In genomic region chr2:49451637-49452211, GRCm38 (mm10) we compare ENCODE assay signal across 8 mouse cellular contexts. TPM values are rescaled to one million over a fixed set of nuclear protein-coding genes. Genes with fewer than 3 reads are reported as not detected.
DNase-seq lines count a peak whose midpoint lies in the region; ATAC-seq and TF ChIP-seq lines count a peak whose summit lies in the region.

No protein-coding gene starts in this region.

- H3K4me3 ChIP-seq in CH12.LX (replicated peaks in 1 of 3; ENCODE audit: low read depth in 2 of 3, low read length in 2 of 3, poor library complexity in 1 of 3), result peak overlapping the region; percentile 84 to 95 (median 94)
- peak overlapping the region; percentile 97 for H3K4me3 ChIP-seq in forebrain, embryonic 10.5 days
- peak overlapping the region; percentile 79 for H3K4me3 ChIP-seq in heart, embryonic 15.5 days
- H3K4me3 ChIP-seq in liver, embryonic 14.5 days (ENCODE audit: insufficient read depth in 1 of 2, low read depth in 2 of 2, low read length in 2 of 2), result peak overlapping the region; percentile 92 to 98
- H3K4me3 ChIP-seq in neural tube, embryonic 13.5 days, result peak overlapping the region; percentile 91
- peak overlapping the region; percentile 91 for H3K4me3 ChIP-seq in testis, adult 2 months (ENCODE audit: control insufficient read depth, low read depth, low read length)

- DNase-seq in CH12.LX (ENCODE audit: extremely low read depth), result peak; percentile 86
- DNase-seq in c-Kit-positive CD71-negative TER-119-negative erythroid progenitor cells, embryonic 14.5 days (ENCODE audit: low read depth), result peak; percentile 74
- peak; percentile 92 for DNase-seq in forebrain, embryonic 10.5 days (ENCODE audit: extremely low spot score, low spot score)
- peak; percentile 89 to 94 for DNase-seq in kidney, postnatal 25 days
- peak; percentile 75 to 82 (median 80) for DNase-seq in liver, embryonic 14.5 days (ENCODE audit: low read depth in 3 of 3, low spot score in 3 of 3)

- H3K79me2 ChIP-seq in CH12.LX (replicated peaks; ENCODE audit: control insufficient read depth, extremely low read depth, insufficient read depth, poor library complexity, severe bottlenecking), result peaks cover 33% of the 10 kb centered on the region

- peak overlapping the region; percentile 90 for H3K27ac ChIP-seq in CH12.LX (ENCODE audit: insufficient read depth, low read depth)
- peak overlapping the region; percentile 100 for H3K27ac ChIP-seq in forebrain, embryonic 10.5 days
- peak overlapping the region; percentile 99 for H3K27ac ChIP-seq in heart, embryonic 15.5 days
- peak overlapping the region; percentile 93 for H3K27ac ChIP-seq in liver, embryonic 14.5 days
- peak overlapping the region; percentile 100 for H3K27ac ChIP-seq in neural tube, embryonic 13.5 days (replicated peaks)
- peak overlapping the region; percentile 91 for H3K27ac ChIP-seq in testis, adult 2 months (ENCODE audit: control insufficient read depth, insufficient read depth, low read depth, low read length)

- dilution Hi-C loops in CH12.LX (cut with MboI; ENCODE audit: extremely low pct_ligation_motif_present, extremely low pct_unique_long_range_greater_than_20kb, low sequenced_read_pairs), result no loop called here

- under 1% methylated on average over 47 of the region's 64 CpGs for WGBS in forebrain, embryonic 10.5 days
- WGBS in heart, embryonic 15.5 days, result under 1% methylated on average over 38 of the region's 64 CpGs
- WGBS in liver, embryonic 14.5 days (ENCODE audit: insufficient replicate concordance), result under 1% methylated on average over 32 of the region's 64 CpGs
- WGBS in neural tube, embryonic 13.5 days, result 1% methylated on average over 47 of the region's 64 CpGs

- no peak for TF ChIP-seq CTCF in CH12.LX (conservative IDR thresholded peaks at IDR 0.05 in 1 of 2, IDR thresholded peaks at IDR 0.05 in 1 of 2; ENCODE audit: low read depth in 2 of 2, low read length in 2 of 2)
- TF ChIP-seq CTCF in liver, embryonic 14.5 days (IDR thresholded peaks at IDR 0.05; ENCODE audit: low read depth), result no peak
- no peak for TF ChIP-seq CTCF in testis, adult 2 months (IDR thresholded peaks at IDR 0.05; ENCODE audit: control insufficient read depth, insufficient read depth, insufficient replicate concordance, low read depth, low read length)

- H3K36me3 ChIP-seq in CH12.LX (replicated peaks in 1 of 2; ENCODE audit: control insufficient read depth in 1 of 2, insufficient read depth in 1 of 2, low read length in 1 of 2), result no peaks in the 10 kb centered on the region
- no peaks in the 10 kb centered on the region for H3K36me3 ChIP-seq in forebrain, embryonic 10.5 days (replicated peaks)
- H3K36me3 ChIP-seq in heart, embryonic 15.5 days, result no peaks in the 10 kb centered on the region
- no peaks in the 10 kb centered on the region for H3K36me3 ChIP-seq in liver, embryonic 14.5 days (replicated peaks; ENCODE audit: control insufficient read depth, insufficient read depth, low read depth)
- H3K36me3 ChIP-seq in neural tube, embryonic 13.5 days, result no peaks in the 10 kb centered on the region
- H3K36me3 ChIP-seq in testis, adult 2 months (ENCODE audit: control insufficient read depth, insufficient read depth, low read length), result no peaks in the 10 kb centered on the region

- TF ChIP-seq POLR2A in CH12.LX (IDR thresholded peaks at IDR 0.05; ENCODE audit: low read depth, low read length), result 0 out of 2 replicates have a peak, but pooled peaks have one; percentile 44
- no peak; the same call in 1 of the 2 replicates for TF ChIP-seq POLR2A in testis, adult 2 months (IDR thresholded peaks at IDR 0.05; ENCODE audit: control insufficient read depth, low read depth, low read length)

- H3K9ac ChIP-seq in CH12.LX (ENCODE audit: insufficient read depth, low read depth), result peak overlapping the region; percentile 99
- H3K9ac ChIP-seq in heart, embryonic 15.5 days, result peak overlapping the region; percentile 94
- H3K9ac ChIP-seq in liver, embryonic 14.5 days (replicated peaks), result peak overlapping the region; percentile 95
- H3K9ac ChIP-seq in neural tube, embryonic 13.5 days, result peak overlapping the region; percentile 98

- TF ChIP-seq EP300 in CH12.LX (IDR thresholded peaks at IDR 0.05; ENCODE audit: low read length), result no peak
- TF ChIP-seq EP300 in liver, embryonic 14.5 days (IDR thresholded peaks at IDR 0.05; ENCODE audit: low read depth), result peak; percentile 70; the same call in 1 of the 2 replicates

- H3K9me3 ChIP-seq in CH12.LX (replicated peaks; ENCODE audit: low read length), result no peaks in the 10 kb centered on the region
- H3K9me3 ChIP-seq in forebrain, embryonic 10.5 days, result no peaks in the 10 kb centered on the region
- no peaks in the 10 kb centered on the region for H3K9me3 ChIP-seq in heart, embryonic 15.5 days (replicated peaks)
- H3K9me3 ChIP-seq in liver, embryonic 14.5 days (ENCODE audit: control insufficient read depth, low read length), result no peaks in the 10 kb centered on the region
- no peaks in the 10 kb centered on the region for H3K9me3 ChIP-seq in neural tube, embryonic 13.5 days

- H3K4me2 ChIP-seq in CH12.LX (ENCODE audit: insufficient read depth, low read depth, poor library complexity, severe bottlenecking), result no peak overlapping the region
- H3K4me2 ChIP-seq in heart, embryonic 15.5 days, result peak overlapping the region; percentile 90
- peak overlapping the region; percentile 94 for H3K4me2 ChIP-seq in liver, embryonic 14.5 days (ENCODE audit: low read depth)
- peak overlapping the region; percentile 68 for H3K4me2 ChIP-seq in neural tube, embryonic 13.5 days

- ATAC-seq in heart, embryonic 15.5 days (replicated peaks; ENCODE audit: insufficient number of reproducible peaks, insufficient read depth, low FRiP score, low read depth), result peak; percentile 89
- ATAC-seq in liver, embryonic 14.5 days (ENCODE audit: insufficient read depth), result peak; percentile 81
- ATAC-seq in neural tube, embryonic 13.5 days (ENCODE audit: low read depth), result peak; percentile 90

- peaks cover 0 to 16% of the 10 kb centered on the region in 2 experiments; a peak in 2 of 4 replicates for H3K4me1 ChIP-seq in CH12.LX (ENCODE audit: control insufficient read depth in 1 of 2, insufficient read depth in 2 of 2)
- H3K4me1 ChIP-seq in forebrain, embryonic 10.5 days, result peaks cover 53% of the 10 kb centered on the region
- peaks cover 6% of the 10 kb centered on the region for H3K4me1 ChIP-seq in heart, embryonic 15.5 days (replicated peaks)
- peaks cover 0 to 6% of the 10 kb centered on the region in 2 experiments; a peak in 3 of 4 replicates for H3K4me1 ChIP-seq in liver, embryonic 14.5 days (replicated peaks; ENCODE audit: control insufficient read depth in 2 of 2, insufficient read depth in 2 of 2, low read length in 1 of 2)
- H3K4me1 ChIP-seq in neural tube, embryonic 13.5 days (replicated peaks), result peaks cover 44% of the 10 kb centered on the region
- no peaks in the 10 kb centered on the region; the same call in 1 of the 2 replicates for H3K4me1 ChIP-seq in testis, adult 2 months (ENCODE audit: control insufficient read depth, insufficient read depth, low read length)

- peaks cover 16% of the 10 kb centered on the region for H3K27me3 ChIP-seq in CH12.LX (replicated peaks)
- peaks cover 3% of the 10 kb centered on the region for H3K27me3 ChIP-seq in forebrain, embryonic 10.5 days (ENCODE audit: poor library complexity, severe bottlenecking)
- H3K27me3 ChIP-seq in heart, embryonic 15.5 days, result no peaks in the 10 kb centered on the region
- no peaks in the 10 kb centered on the region; the same call in none of the 2 replicates for H3K27me3 ChIP-seq in liver, embryonic 14.5 days (ENCODE audit: control insufficient read depth, insufficient read depth, low read length)
- H3K27me3 ChIP-seq in neural tube, embryonic 13.5 days, result 0 out of 2 replicates have a peak, but pooled peaks cover 3% of the 10 kb centered on the region
- no peaks in the 10 kb centered on the region for H3K27me3 ChIP-seq in testis, adult 2 months (ENCODE audit: control insufficient read depth, insufficient read depth, low read length)

- TF ChIP-seq RAD21 in CH12.LX (IDR thresholded peaks at IDR 0.05; ENCODE audit: low read depth, low read length), result no peak

- in situ Hi-C loops in CH12.LX (cut with MboI; ENCODE audit: low pct_ligation_motif_present, low pct_unique_long_range_greater_than_20kb, low sequenced_read_pairs), result loop anchor here (5.0 kb wide), 1 partner anchor 41 kb away; no protein-coding TSS in a partner anchor

TF ChIP-seq in CH12.LX, 34 proteins besides CTCF, POLR2A, EP300 and RAD21:
- TF ChIP-seq TBP (conservative IDR thresholded peaks at IDR 0.05; ENCODE audit: low read depth, low read length) (0 out of 2 replicates have a peak, but pooled peaks have one; percentile 17), USF2 (conservative IDR thresholded peaks at IDR 0.05; ENCODE audit: low read depth, low read length) (no peak), ETS1 (conservative IDR thresholded peaks at IDR 0.05; ENCODE audit: low read depth, low read length) (no peak), BHLHE40 (IDR thresholded peaks at IDR 0.05; ENCODE audit: low read depth, low read length) (no peak), MAZ (IDR thresholded peaks at IDR 0.05; ENCODE audit: low read depth, low read length) (peak; percentile 80; the same call in 1 of the 2 replicates)
TF ChIP-seq in CH12.LX: peak in this region for 2.

RNA-seq across cellular contexts. Expression of gene Epc2, which starts 0.4 kb away (rescaled TPM):
- total RNA-seq in CH12.LX (2012; rRNA removed) (10.5 and 11.5 TPM in 2 replicates), CH12.LX (2014; rRNA removed) (19.2 and 20.2 TPM in 2 replicates)
- 20.3 and 22.8 TPM in 2 replicates for polyA plus RNA-seq in CH12.LX (2012; ENCODE audit: insufficient read length, low read depth)
- 6.5 and 8.6 TPM in 2 replicates for polyA plus RNA-seq in forebrain, embryonic 10.5 days (2016; fragmentation: Nextera tagmentation; extraction: Ambion mirVana)
- 4.1 and 4.2 TPM in 2 replicates for polyA plus RNA-seq in heart, embryonic 15.5 days (2015; fragmentation: Nextera tagmentation; extraction: Ambion mirVana)
- polyA plus RNA-seq in liver, embryonic 14.5 days (2012; rRNA removed), result 3.5 and 4.2 TPM in 2 replicates
- polyA plus RNA-seq in liver, embryonic 14.5 days (2014; fragmentation: Nextera tagmentation; extraction: Ambion mirVana), result 1.9 and 3.2 TPM in 2 replicates
- 9.8 and 12.5 TPM in 2 replicates for polyA plus RNA-seq in neural tube, embryonic 13.5 days (2015; fragmentation: Nextera tagmentation; extraction: Ambion mirVana)
- polyA plus RNA-seq in testis, adult 2 months (2012; rRNA removed), result 13.1 and 13.2 TPM in 2 replicates

Comparison
In these comparisons a context has a peak if more than half of its experiments do, and no peak if none do; other contexts are left out.
1. Peak in every context shown above with its lines: DNase-seq, ATAC-seq, H3K4me3 ChIP-seq and H3K27ac ChIP-seq.